Mouse (Mus musculus) kidney, postnatal 0 days (tissue): Measurements from ENCODE around the gene Rhob. TPM values are rescaled to one million over a fixed set of nuclear protein-coding genes. Genes with fewer than 3 reads are reported as not detected.

ENCODE experiments used
- ATAC-seq: fragments of 200-750 bp; cut with Nextera tagmentation; replicated peaks from 2 replicates; pipeline ENCODE4 v1.8.0; 2017; ENCODE audit warnings: low read depth, moderate number of reproducible peaks, moderate TSS enrichment, moderate library complexity; ENCODE audit not compliant: low FRiP score
- DNase-seq: peaks from one replicate; pipeline ENCODE4 v3.0.0-alpha.2; 2016; ENCODE audit warnings: low spot score
- H3K27ac ChIP-seq: fragments of 300-500 bp; sonication (generic); 2 replicates; pipeline ENCODE4 v1.5.1; 2014; ENCODE audit warnings: mild to moderate bottlenecking
- H3K27me3 ChIP-seq: fragments of 300-500 bp; sonication (generic); 2 replicates; pipeline ENCODE4 v1.6.1; 2014; ENCODE audit warnings: low read length, mixed read lengths; ENCODE audit not compliant: insufficient read depth
- H3K36me3 ChIP-seq: fragments of 300-500 bp; sonication (generic); 2 replicates; pipeline ENCODE4 v1.6.1; 2014; ENCODE audit warnings: low read length, mixed read lengths; ENCODE audit not compliant: insufficient read depth
- H3K4me1 ChIP-seq: fragments of 300-500 bp; sonication (generic); replicated peaks from 2 replicates; pipeline ENCODE4 v1.6.1; 2014; ENCODE audit warnings: antibody characterized with exemption, low read length, mixed read lengths; ENCODE audit not compliant: insufficient read depth
- H3K4me2 ChIP-seq: fragments of 300-500 bp; sonication (generic); 2 replicates; pipeline ENCODE4 v1.6.1; 2014; ENCODE audit warnings: mild to moderate bottlenecking, low read length, moderate library complexity, mixed read lengths
- H3K4me3 ChIP-seq: fragments of 300-500 bp; sonication (generic); replicated peaks from 2 replicates; pipeline ENCODE4 v1.5.1; 2014; ENCODE audit warnings: low read depth, low read length
- H3K9ac ChIP-seq: fragments of 300-500 bp; sonication (generic); 2 replicates; pipeline ENCODE4 v1.6.1; 2014; ENCODE audit warnings: low read depth, low read length
- H3K9me3 ChIP-seq: fragments of 300-500 bp; sonication (generic); replicated peaks from 2 replicates; pipeline ENCODE4 v1.6.1; 2016; ENCODE audit warnings: low read length, inconsistent platforms, mixed read lengths
- CTCF ChIP-seq: IDR thresholded peaks from 2 replicates; pipeline ENCODE4 v1.5.1; 2016; ENCODE audit warnings: antibody characterized with exemption, low read depth, mild to moderate bottlenecking, moderate library complexity
- WGBS: fragments of 180-500 bp; shearing (Covaris S2); extraction: QIAGEN DNeasy Blood & Tissue Kit; methylation state at CpG from one replicate; pipeline ENCODE4 v1.1.7; 2014; 5-methylcytosine and 5-hydroxymethylcytosine counted together
- polyA plus RNA-seq: library from polyadenylated mRNA; unstranded; fragments of >200 nt; fragmentation: Nextera tagmentation; extraction: Ambion mirVana; gene quantifications from 2 replicates; pipeline ENCODE4 v1.2.1, GENCODE M21; 2015

Gene Rhob
- polyA plus RNA-seq, 1 experiment from 2014 or later: 53.6 TPM

DNA sequence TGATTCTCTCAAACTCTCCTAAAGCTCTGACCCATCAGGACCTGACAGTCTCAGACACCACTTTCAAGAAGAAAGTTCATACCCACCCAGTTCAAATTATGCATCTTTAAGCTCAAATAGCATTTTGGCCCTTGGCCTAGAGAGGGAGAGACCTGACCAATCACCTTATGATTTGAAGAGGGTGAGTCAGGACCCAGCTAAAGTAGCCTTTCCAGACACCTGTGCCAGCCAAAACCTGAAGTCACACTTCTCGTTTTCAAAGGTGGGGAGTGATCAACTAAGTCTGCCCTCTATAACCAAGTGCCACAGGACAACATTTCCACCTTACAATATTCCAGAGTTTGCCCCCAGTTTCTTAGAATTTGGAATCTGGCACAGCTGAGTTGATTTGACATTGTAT, 12.5 kb downstream of the Rhob start:
- DNase-seq (no peak), ATAC-seq (no peak)
- H3K4me3 ChIP-seq: no peak overlapping the region
- no peak for TF ChIP-seq CTCF
- H3K9me3 ChIP-seq: no peaks in the 10 kb centered on the region
- H3K4me1 ChIP-seq: 0 out of 2 replicates have a peak, but pooled peaks cover 5% of the 10 kb centered on the region
- no peak overlapping the region for H3K4me2 ChIP-seq
- no peaks in the 10 kb centered on the region for H3K36me3 ChIP-seq
- H3K9ac ChIP-seq: no peak overlapping the region
- WGBS: 73% methylated on average over 1 of the region's 1 CpGs
- no peaks in the 10 kb centered on the region for H3K27me3 ChIP-seq
- H3K27ac ChIP-seq: no peak overlapping the region

DNA sequence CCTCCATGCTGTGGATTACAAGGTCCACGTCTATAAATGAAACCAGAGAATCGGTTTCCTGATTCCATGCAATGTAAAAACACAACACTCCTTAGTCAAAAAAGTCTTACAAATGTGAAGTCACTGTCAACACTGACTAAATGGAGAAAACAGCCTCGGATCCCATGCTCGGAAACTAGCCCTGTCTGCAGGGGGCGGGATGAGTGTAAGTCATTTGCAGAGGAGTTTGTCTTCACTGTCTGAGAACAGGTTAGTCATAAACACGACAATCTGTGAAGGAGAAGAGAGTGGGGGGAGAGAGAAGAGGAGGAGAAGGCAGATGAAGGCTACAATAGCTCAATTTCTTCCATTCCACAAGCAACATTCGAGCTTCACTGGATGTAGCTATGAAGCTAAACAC, 14.6 kb downstream of the Rhob start:
- ATAC-seq: no peak
- H3K4me1 ChIP-seq: 0 out of 2 replicates have a peak, but pooled peaks cover 5% of the 10 kb centered on the region
- no peaks in the 10 kb centered on the region for H3K36me3 ChIP-seq
- 71% methylated on average over 7 of the region's 7 CpGs for WGBS
- TF ChIP-seq CTCF: no peak
- H3K27ac ChIP-seq: no peak overlapping the region
- no peaks in the 10 kb centered on the region for H3K9me3 ChIP-seq
- H3K4me3 ChIP-seq: no peak overlapping the region
- H3K27me3 ChIP-seq: no peaks in the 10 kb centered on the region
- H3K4me2 ChIP-seq: no peak overlapping the region
- no peak overlapping the region for H3K9ac ChIP-seq
- no peak for DNase-seq

DNA sequence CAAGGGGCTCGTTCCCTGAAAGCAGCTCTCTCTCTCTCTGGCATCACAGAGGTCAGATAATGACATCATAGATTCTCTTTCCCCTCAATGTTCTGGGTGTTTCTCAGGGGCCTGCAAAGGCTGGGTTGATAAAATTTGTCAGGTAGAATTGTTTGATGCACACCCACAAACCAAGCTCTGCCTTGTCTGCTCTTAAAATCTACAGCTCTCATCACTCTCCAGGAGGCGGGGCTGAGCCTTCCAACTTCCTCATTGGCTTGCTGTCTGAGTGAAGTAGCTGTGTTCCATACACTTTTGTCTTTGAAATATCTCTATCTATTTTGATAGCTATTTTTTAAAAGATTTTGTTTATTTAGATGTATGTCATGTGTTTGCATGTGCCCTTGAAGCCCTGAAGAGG, 17.6 kb downstream of the Rhob start:
- H3K9me3 ChIP-seq: no peaks in the 10 kb centered on the region
- no peak overlapping the region for H3K9ac ChIP-seq
- H3K27me3 ChIP-seq: no peaks in the 10 kb centered on the region
- H3K36me3 ChIP-seq: no peaks in the 10 kb centered on the region
- WGBS: 79% methylated on average over 2 of the region's 2 CpGs
- ATAC-seq: no peak
- H3K4me1 ChIP-seq: no peaks in the 10 kb centered on the region
- no peak overlapping the region for H3K4me2 ChIP-seq
- no peak overlapping the region for H3K27ac ChIP-seq
- H3K4me3 ChIP-seq: no peak overlapping the region
- DNase-seq: no peak
- no peak for TF ChIP-seq CTCF

DNA sequence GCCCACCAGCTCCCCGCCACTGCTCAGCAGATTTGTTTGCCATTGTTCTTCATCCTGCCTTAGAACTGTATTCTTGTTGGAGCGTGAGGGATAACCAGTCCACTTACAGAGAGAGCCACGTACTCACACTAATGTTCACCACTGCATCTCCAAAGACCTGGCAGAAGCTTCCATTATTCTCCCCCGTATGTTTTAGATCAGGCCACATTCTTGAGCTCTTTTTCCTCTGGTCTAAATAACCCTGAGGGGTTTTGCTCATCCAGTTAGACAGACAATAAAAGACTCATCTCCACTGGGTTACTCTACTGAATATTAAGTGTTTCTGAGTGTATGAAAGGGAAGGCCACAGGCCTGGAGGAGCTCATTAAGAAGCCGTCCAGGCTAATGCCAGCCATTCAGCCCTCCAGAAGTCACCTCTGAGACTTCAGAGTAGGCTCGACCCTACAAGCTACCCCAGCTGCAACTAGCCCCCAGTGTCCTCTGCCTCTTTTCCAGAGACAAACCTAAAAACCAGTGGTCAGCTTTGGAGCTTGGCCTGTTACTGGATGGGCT, 24.9 kb downstream of the Rhob start:
- 78% methylated on average over 6 of the region's 6 CpGs for WGBS
- Histone ChIP-seq H3K4me1 (no peaks in the 10 kb centered on the region), H3K27me3 (no peaks in the 10 kb centered on the region), H3K9ac (no peak overlapping the region), H3K9me3 (no peaks in the 10 kb centered on the region), H3K4me2 (no peak overlapping the region), H3K36me3 (no peaks in the 10 kb centered on the region), H3K4me3 (no peak overlapping the region), H3K27ac (no peak overlapping the region)
- ATAC-seq (no peak), DNase-seq (no peak)
- TF ChIP-seq CTCF: no peak

DNA sequence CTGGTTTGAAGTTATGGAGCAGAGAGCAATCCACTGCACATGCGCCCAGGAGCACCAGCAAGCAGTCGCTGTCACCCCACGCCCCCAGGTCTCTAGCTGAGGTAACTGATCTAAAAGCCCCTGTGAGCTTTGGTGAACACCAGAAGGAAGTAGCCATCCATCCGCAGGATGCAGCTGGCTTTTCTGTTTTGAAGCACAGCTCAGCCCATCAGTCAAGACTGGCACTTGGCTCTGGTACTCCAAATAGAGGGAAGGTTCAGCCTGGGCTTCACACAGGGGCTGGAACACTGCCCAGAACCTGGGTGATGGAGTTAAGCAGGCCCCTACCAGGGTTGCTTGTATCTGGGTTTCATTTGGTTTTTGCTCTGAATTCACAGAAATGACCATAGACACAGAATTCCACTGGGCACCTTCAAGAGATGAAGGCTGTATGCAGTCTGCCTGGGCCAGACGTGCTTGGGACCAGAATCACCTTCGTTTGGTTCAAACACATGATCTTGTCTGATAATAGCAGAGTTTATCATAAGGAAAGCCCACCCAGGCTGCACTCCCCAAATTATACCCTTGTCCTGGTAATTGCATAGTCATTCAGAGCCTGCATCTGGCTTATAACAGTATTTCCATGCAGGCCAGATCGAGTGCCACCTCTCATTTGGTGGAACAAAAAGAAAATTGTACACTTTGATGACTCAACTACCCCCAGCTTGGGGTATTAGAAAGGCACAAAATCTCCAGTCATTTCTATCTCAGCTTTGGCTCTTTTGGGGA, 27.0 kb downstream of the Rhob start:
- Histone ChIP-seq H3K36me3 (no peaks in the 10 kb centered on the region), H3K9ac (no peak overlapping the region), H3K9me3 (no peaks in the 10 kb centered on the region), H3K27ac (no peak overlapping the region), H3K27me3 (no peaks in the 10 kb centered on the region), H3K4me3 (no peak overlapping the region), H3K4me2 (no peak overlapping the region), H3K4me1 (no peaks in the 10 kb centered on the region; the same call in 1 of the 2 replicates)
- DNase-seq: peak; percentile 33
- WGBS: 73% methylated on average over 7 of the region's 7 CpGs
- ATAC-seq: no peak
- TF ChIP-seq CTCF: no peak

DNA sequence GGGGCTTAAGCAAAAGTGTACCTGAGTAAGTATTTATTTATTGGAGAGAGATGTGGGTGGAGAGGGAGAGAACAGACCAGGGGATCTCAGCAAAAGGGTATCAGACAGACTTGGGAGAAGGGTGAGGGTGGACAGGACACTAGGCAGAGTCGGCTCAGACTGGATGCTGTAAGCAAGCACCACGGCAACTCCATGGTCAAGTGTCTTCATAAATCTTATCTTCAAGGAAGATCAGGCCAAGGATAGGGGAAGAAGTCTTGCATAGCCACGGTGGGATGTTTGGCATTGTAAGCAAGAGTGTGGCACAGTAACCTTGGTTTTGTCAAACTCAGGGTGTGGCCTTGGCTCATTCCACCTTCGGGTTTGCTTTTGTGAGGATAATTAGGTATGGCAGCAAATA, 27.8 kb downstream of the Rhob start:
- ATAC-seq: no peak
- H3K27ac ChIP-seq: no peak overlapping the region
- no peak for TF ChIP-seq CTCF
- no peaks in the 10 kb centered on the region for H3K27me3 ChIP-seq
- no peak overlapping the region for H3K4me2 ChIP-seq
- H3K4me1 ChIP-seq: peaks cover 6% of the 10 kb centered on the region; the same call in 1 of the 2 replicates
- DNase-seq: no peak
- H3K9me3 ChIP-seq: no peaks in the 10 kb centered on the region
- 46% methylated on average over 4 of the region's 4 CpGs for WGBS
- no peak overlapping the region for H3K4me3 ChIP-seq
- H3K9ac ChIP-seq: no peak overlapping the region
- H3K36me3 ChIP-seq: no peaks in the 10 kb centered on the region

DNA sequence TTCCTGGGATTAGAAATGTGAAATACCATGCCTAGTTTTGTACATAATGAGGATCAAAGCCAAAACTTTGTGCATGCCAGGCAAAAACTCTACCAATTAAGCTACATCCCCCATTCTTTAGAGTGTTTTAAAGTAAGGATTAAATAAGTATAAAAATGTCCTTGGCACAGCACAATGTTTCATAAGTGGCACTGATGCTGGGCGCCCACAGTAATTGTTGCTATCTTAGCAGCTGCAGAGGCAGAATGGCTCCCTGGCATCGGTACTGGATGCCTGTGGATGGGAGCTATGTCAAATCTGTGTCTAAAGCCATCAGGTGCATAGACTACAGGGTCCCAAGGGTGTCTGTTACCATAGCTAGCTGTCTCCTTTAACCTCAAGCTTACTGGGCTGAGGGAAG, 28.8 kb downstream of the Rhob start:
- no peak overlapping the region for H3K27ac ChIP-seq
- H3K9me3 ChIP-seq: no peaks in the 10 kb centered on the region
- H3K9ac ChIP-seq: no peak overlapping the region
- H3K27me3 ChIP-seq: no peaks in the 10 kb centered on the region
- no peaks in the 10 kb centered on the region for H3K36me3 ChIP-seq
- peaks cover 6% of the 10 kb centered on the region; the same call in 1 of the 2 replicates for H3K4me1 ChIP-seq
- H3K4me2 ChIP-seq: no peak overlapping the region
- 95% methylated on average over 2 of the region's 2 CpGs for WGBS
- no peak for TF ChIP-seq CTCF
- no peak overlapping the region for H3K4me3 ChIP-seq
- DNase-seq: no peak
- ATAC-seq: no peak
